Mouse (Mus musculus): Measurements from ENCODE around the gene Ppp2r2d. TPM values are rescaled to one million over a fixed set of nuclear protein-coding genes. Genes with fewer than 3 reads are reported as not detected.

Ppp2r2d gene
- total and polyA plus RNA-seq, 3 experiments, result 14.9 to 38.4 (median 27.5) TPM

GRCm38 (mm10) chr7:138872956-138873355 lies 27.1 kb downstream of the Ppp2r2d start:
- H3K27me3 ChIP-seq (ENCODE audit: insufficient read depth, low read length), result no peaks in the 10 kb centered on the region
- no peaks in the 10 kb centered on the region for H3K4me1 ChIP-seq (ENCODE audit: insufficient read depth, low read depth, low read length)
- H3K9me3 ChIP-seq (replicated peaks), result no peaks in the 10 kb centered on the region
- ATAC-seq (ENCODE audit: extremely low read depth, insufficient number of reproducible peaks, low FRiP score, poor library complexity, severe bottlenecking) (no peak), DNase-seq (ENCODE audit: low spot score) (no peak)
- no peak overlapping the region for H3K4me3 ChIP-seq (ENCODE audit: low read depth, low read length)
- peaks cover 95% of the 10 kb centered on the region for H3K36me3 ChIP-seq (replicated peaks)
- TF ChIP-seq CTCF (IDR thresholded peaks at IDR 0.05; ENCODE audit: low read depth, low read length) (no peak), GATA2 (IDR thresholded peaks at IDR 0.05; ENCODE audit: borderline replicate concordance, low read depth, low read length) (no peak), TAL1 (conservative IDR thresholded peaks at IDR 0.05; ENCODE audit: low read depth, low read length) (no peak), GATA1 (IDR thresholded peaks at IDR 0.05; ENCODE audit: borderline replicate concordance, low read length) (no peak), POLR2AphosphoS5 (IDR thresholded peaks at IDR 0.05; ENCODE audit: insufficient replicate concordance, low read depth, low read length) (no peak)

GRCm38 (mm10) chr7:138875031-138875430 lies 29.2 kb downstream of the Ppp2r2d start:
- Histone ChIP-seq H3K4me3 (ENCODE audit: low read depth, low read length) (no peak overlapping the region), H3K4me1 (ENCODE audit: insufficient read depth, low read depth, low read length) (no peaks in the 10 kb centered on the region), H3K36me3 (replicated peaks) (peaks cover 99% of the 10 kb centered on the region), H3K9me3 (replicated peaks) (no peaks in the 10 kb centered on the region), H3K27me3 (ENCODE audit: insufficient read depth, low read length) (no peaks in the 10 kb centered on the region)
- DNase-seq (ENCODE audit: low spot score) (no peak), ATAC-seq (ENCODE audit: extremely low read depth, insufficient number of reproducible peaks, low FRiP score, poor library complexity, severe bottlenecking) (no peak)
- no peak for TF ChIP-seq GATA2 (IDR thresholded peaks at IDR 0.05; ENCODE audit: borderline replicate concordance, low read depth, low read length)
- no peak for TF ChIP-seq CTCF (IDR thresholded peaks at IDR 0.05; ENCODE audit: low read depth, low read length)
- no peak for TF ChIP-seq TAL1 (conservative IDR thresholded peaks at IDR 0.05; ENCODE audit: low read depth, low read length)
- TF ChIP-seq GATA1 (IDR thresholded peaks at IDR 0.05; ENCODE audit: borderline replicate concordance, low read length), result no peak
- no peak for TF ChIP-seq POLR2AphosphoS5 (IDR thresholded peaks at IDR 0.05; ENCODE audit: insufficient replicate concordance, low read depth, low read length)

GRCm38 (mm10) chr7:138883724-138884123 lies 37.8 kb downstream of the Ppp2r2d start:
- ATAC-seq (ENCODE audit: extremely low read depth, insufficient number of reproducible peaks, low FRiP score, poor library complexity, severe bottlenecking) (no peak), DNase-seq (ENCODE audit: low spot score) (no peak)
- H3K9me3 ChIP-seq (replicated peaks), result no peaks in the 10 kb centered on the region
- no peaks in the 10 kb centered on the region for H3K27me3 ChIP-seq (ENCODE audit: insufficient read depth, low read length)
- no peak overlapping the region for H3K4me3 ChIP-seq (ENCODE audit: low read depth, low read length)
- peaks cover 2% of the 10 kb centered on the region; the same call in 1 of the 2 replicates for H3K4me1 ChIP-seq (ENCODE audit: insufficient read depth, low read depth, low read length)
- peaks cover 90% of the 10 kb centered on the region for H3K36me3 ChIP-seq (replicated peaks)
- TF ChIP-seq GATA2 (IDR thresholded peaks at IDR 0.05; ENCODE audit: borderline replicate concordance, low read depth, low read length) (no peak), TAL1 (conservative IDR thresholded peaks at IDR 0.05; ENCODE audit: low read depth, low read length) (no peak), GATA1 (IDR thresholded peaks at IDR 0.05; ENCODE audit: borderline replicate concordance, low read length) (no peak), CTCF (IDR thresholded peaks at IDR 0.05; ENCODE audit: low read depth, low read length) (no peak), POLR2AphosphoS5 (IDR thresholded peaks at IDR 0.05; ENCODE audit: insufficient replicate concordance, low read depth, low read length) (no peak)

- Histone ChIP-seq H3K4me3 (ENCODE audit: low read depth, low read length) (no peak overlapping the region), H3K27me3 (ENCODE audit: insufficient read depth, low read length) (no peaks in the 10 kb centered on the region), H3K9me3 (replicated peaks) (no peaks in the 10 kb centered on the region), H3K36me3 (replicated peaks) (peaks cover 73% of the 10 kb centered on the region), H3K4me1 (ENCODE audit: insufficient read depth, low read depth, low read length) (peaks cover 2% of the 10 kb centered on the region; the same call in 1 of the 2 replicates)
- ATAC-seq (ENCODE audit: extremely low read depth, insufficient number of reproducible peaks, low FRiP score, poor library complexity, severe bottlenecking) (no peak; the same call in 1 of the 2 replicates), DNase-seq (ENCODE audit: low spot score) (no peak)
- TF ChIP-seq CTCF (IDR thresholded peaks at IDR 0.05; ENCODE audit: low read depth, low read length), result no peak
- TF ChIP-seq GATA1 (IDR thresholded peaks at IDR 0.05; ENCODE audit: borderline replicate concordance, low read length), result no peak
- TF ChIP-seq POLR2AphosphoS5 (IDR thresholded peaks at IDR 0.05; ENCODE audit: insufficient replicate concordance, low read depth, low read length), result 0 out of 2 replicates have a peak, but pooled peaks have one; percentile 47
- no peak for TF ChIP-seq TAL1 (conservative IDR thresholded peaks at IDR 0.05; ENCODE audit: low read depth, low read length)
- TF ChIP-seq GATA2 (IDR thresholded peaks at IDR 0.05; ENCODE audit: borderline replicate concordance, low read depth, low read length), result no peak
Measured at GRCm38 (mm10) chr7:138885365-138886289, 39.7 kb downstream of the Ppp2r2d start.

- DNase-seq (ENCODE audit: low spot score) (no peak), ATAC-seq (ENCODE audit: extremely low read depth, insufficient number of reproducible peaks, low FRiP score, poor library complexity, severe bottlenecking) (no peak)
- H3K27me3 ChIP-seq (ENCODE audit: insufficient read depth, low read length), result no peaks in the 10 kb centered on the region
- H3K9me3 ChIP-seq (replicated peaks), result no peaks in the 10 kb centered on the region
- peaks cover 94% of the 10 kb centered on the region for H3K36me3 ChIP-seq (replicated peaks)
- no peak overlapping the region for H3K4me3 ChIP-seq (ENCODE audit: low read depth, low read length)
- no peak for TF ChIP-seq POLR2AphosphoS5 (IDR thresholded peaks at IDR 0.05; ENCODE audit: insufficient replicate concordance, low read depth, low read length)
- TF ChIP-seq GATA1 (IDR thresholded peaks at IDR 0.05; ENCODE audit: borderline replicate concordance, low read length), result no peak
- no peak for TF ChIP-seq GATA2 (IDR thresholded peaks at IDR 0.05; ENCODE audit: borderline replicate concordance, low read depth, low read length)
- TF ChIP-seq CTCF (IDR thresholded peaks at IDR 0.05; ENCODE audit: low read depth, low read length), result no peak
- no peak for TF ChIP-seq TAL1 (conservative IDR thresholded peaks at IDR 0.05; ENCODE audit: low read depth, low read length)
- peaks cover 31% of the 10 kb centered on the region for H3K4me1 ChIP-seq (ENCODE audit: insufficient read depth, low read depth, low read length)
Measured at GRCm38 (mm10) chr7:138898122-138898521, 52.2 kb downstream of the Ppp2r2d start.

GRCm38 (mm10) chr7:138898743-138899142 lies 52.9 kb downstream of the Ppp2r2d start:
- peaks cover 91% of the 10 kb centered on the region for H3K36me3 ChIP-seq (replicated peaks)

More at GRCm38 (mm10) chr7:138898743-138899142, 52.9 kb downstream of the Ppp2r2d start:
- Histone ChIP-seq H3K4me1 (ENCODE audit: insufficient read depth, low read depth, low read length) (peaks cover 34% of the 10 kb centered on the region), H3K9me3 (replicated peaks) (no peaks in the 10 kb centered on the region), H3K27me3 (ENCODE audit: insufficient read depth, low read length) (no peaks in the 10 kb centered on the region), H3K4me3 (ENCODE audit: low read depth, low read length) (no peak overlapping the region)
- no peak for DNase-seq (ENCODE audit: low spot score)
- no peak for ATAC-seq (ENCODE audit: extremely low read depth, insufficient number of reproducible peaks, low FRiP score, poor library complexity, severe bottlenecking)
- TF ChIP-seq POLR2AphosphoS5 (IDR thresholded peaks at IDR 0.05; ENCODE audit: insufficient replicate concordance, low read depth, low read length) (no peak), GATA2 (IDR thresholded peaks at IDR 0.05; ENCODE audit: borderline replicate concordance, low read depth, low read length) (no peak), GATA1 (IDR thresholded peaks at IDR 0.05; ENCODE audit: borderline replicate concordance, low read length) (no peak), CTCF (IDR thresholded peaks at IDR 0.05; ENCODE audit: low read depth, low read length) (no peak), TAL1 (conservative IDR thresholded peaks at IDR 0.05; ENCODE audit: low read depth, low read length) (no peak)

Measured in G1E (cell line).